Mouse (Mus musculus) lung, adult 2 months (tissue): ENCODE measurements around the gene Slc6a17.

Experiments
- CTCF ChIP-seq: fragments of 200-500 bp; IDR thresholded peaks from 2 replicates; pipeline ENCODE4 v1.5.1; 2011; ENCODE audit warnings: mild to moderate bottlenecking, low read length, control low read depth; ENCODE audit not compliant: insufficient read depth
- POLR2A ChIP-seq: fragments of 200-500 bp; IDR thresholded peaks from 2 replicates; pipeline ENCODE4 v1.6.1; 2011; ENCODE audit warnings: low read depth, mild to moderate bottlenecking, control low read depth, low read length, borderline replicate concordance; ENCODE audit errors: extremely low read depth

- TF ChIP-seq CTCF (no peak), POLR2A (no peak)
These were observed 81.4 kb downstream of the Slc6a17 start for GRCm38 (mm10) chr3:107436434-107436833.
